Mouse (Mus musculus): ENCODE measurements around the gene Adcy9. TPM values are rescaled to one million over a fixed set of nuclear protein-coding genes. Genes with fewer than 3 reads are reported as not detected.

Adcy9 gene
- polyA plus RNA-seq, 1 experiment from 2014 or later: 4.0 TPM

DNA sequence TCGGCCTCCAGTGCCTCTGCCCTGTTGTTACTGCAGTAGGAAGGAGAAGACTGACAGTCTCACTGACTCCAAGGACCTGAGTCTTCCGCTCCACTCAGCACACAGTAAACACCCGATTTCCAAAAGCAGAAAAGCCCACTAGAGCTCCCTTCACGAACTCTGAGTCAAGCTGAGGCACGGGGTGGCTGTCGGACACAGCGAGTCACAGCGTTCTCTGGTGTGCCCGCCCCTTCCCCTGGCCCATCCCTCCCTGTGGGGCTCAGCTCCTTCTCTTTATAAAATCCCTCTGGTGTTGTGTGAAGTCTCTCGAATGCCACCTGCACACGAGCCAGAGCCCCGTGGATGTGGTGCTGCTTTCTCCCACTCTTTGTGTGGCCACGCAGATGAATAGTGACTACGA lies 7.0 kb downstream of the Adcy9 start:
- H3K9ac ChIP-seq (ENCODE audit: low read depth, low read length): 0 out of 2 replicates have a peak overlapping the region, but pooled peaks have one; percentile 17
- H3K9me3 ChIP-seq (ENCODE audit: control insufficient read depth, low read length): no peaks in the 10 kb centered on the region
- ATAC-seq: no peak
- 44% methylated on average over 14 of the region's 14 CpGs for WGBS
- H3K4me3 ChIP-seq (ENCODE audit: low read length): no peak overlapping the region
- H3K4me2 ChIP-seq (ENCODE audit: low read length): peak overlapping the region; percentile 23
- no peak overlapping the region for H3K27ac ChIP-seq (ENCODE audit: low read depth, low read length)
- H3K27me3 ChIP-seq (replicated peaks; ENCODE audit: control insufficient read depth, insufficient read depth, low read length): no peaks in the 10 kb centered on the region
- H3K4me1 ChIP-seq (ENCODE audit: control insufficient read depth, insufficient read depth, low read depth, low read length): peaks cover 48% of the 10 kb centered on the region
- peaks cover 4% of the 10 kb centered on the region; the same call in 1 of the 2 replicates for H3K36me3 ChIP-seq (ENCODE audit: control insufficient read depth, insufficient read depth, low read length)

DNA sequence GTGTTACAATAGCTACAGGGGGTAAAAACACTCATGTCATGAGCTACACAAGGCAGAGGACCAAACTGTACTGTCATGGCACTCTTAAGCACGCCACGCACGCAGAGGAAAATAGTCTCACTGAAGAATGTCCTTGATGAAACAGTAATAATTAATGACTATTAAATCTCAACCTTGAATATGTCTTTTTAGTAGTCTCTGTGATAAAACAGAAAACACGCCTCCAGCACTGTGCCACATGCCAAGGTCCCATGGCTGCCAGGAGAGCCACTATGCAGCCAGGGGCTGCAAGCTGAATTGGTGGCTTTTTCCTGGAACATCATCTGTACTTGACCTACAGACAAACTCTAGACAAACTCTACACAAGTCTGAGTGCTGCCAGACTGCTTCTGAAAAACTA lies 8.0 kb downstream of the Adcy9 start:
- H3K27me3 ChIP-seq (replicated peaks; ENCODE audit: control insufficient read depth, insufficient read depth, low read length): no peaks in the 10 kb centered on the region
- H3K4me1 ChIP-seq (ENCODE audit: control insufficient read depth, insufficient read depth, low read depth, low read length): peaks cover 38% of the 10 kb centered on the region
- H3K9me3 ChIP-seq (ENCODE audit: control insufficient read depth, low read length): no peaks in the 10 kb centered on the region
- WGBS: 90% methylated on average over 4 of the region's 4 CpGs
- no peak overlapping the region for H3K4me2 ChIP-seq (ENCODE audit: low read length)
- H3K9ac ChIP-seq (ENCODE audit: low read depth, low read length): no peak overlapping the region
- no peak overlapping the region for H3K4me3 ChIP-seq (ENCODE audit: low read length)
- no peak for ATAC-seq
- H3K27ac ChIP-seq (ENCODE audit: low read depth, low read length): no peak overlapping the region
- peaks cover 4% of the 10 kb centered on the region; the same call in 1 of the 2 replicates for H3K36me3 ChIP-seq (ENCODE audit: control insufficient read depth, insufficient read depth, low read length)

DNA sequence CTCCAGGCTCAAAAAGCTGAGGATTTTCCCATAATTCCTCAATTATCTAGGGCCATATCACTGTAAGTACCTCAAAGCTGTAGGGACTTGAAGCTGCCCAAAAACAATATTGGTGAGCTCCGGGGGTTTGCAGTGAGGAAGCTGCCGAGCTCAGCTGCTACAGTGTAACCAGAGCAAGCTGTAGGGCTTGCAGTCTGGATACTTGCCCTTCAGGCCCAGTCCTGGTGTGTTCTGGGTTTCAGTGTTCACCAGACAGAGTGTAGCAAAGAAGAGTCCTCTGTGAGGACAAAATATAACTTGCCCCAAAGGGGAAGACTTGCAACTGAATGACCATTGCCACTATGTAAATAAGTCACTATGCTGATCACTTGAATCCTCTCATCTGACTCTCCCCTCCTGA lies 9.0 kb downstream of the Adcy9 start:
- Histone ChIP-seq H3K4me2 (ENCODE audit: low read length) (no peak overlapping the region), H3K36me3 (ENCODE audit: control insufficient read depth, insufficient read depth, low read length) (peaks cover 4% of the 10 kb centered on the region; the same call in 1 of the 2 replicates), H3K9me3 (ENCODE audit: control insufficient read depth, low read length) (no peaks in the 10 kb centered on the region), H3K9ac (ENCODE audit: low read depth, low read length) (no peak overlapping the region), H3K27ac (ENCODE audit: low read depth, low read length) (no peak overlapping the region), H3K27me3 (replicated peaks; ENCODE audit: control insufficient read depth, insufficient read depth, low read length) (no peaks in the 10 kb centered on the region), H3K4me3 (ENCODE audit: low read length) (no peak overlapping the region), H3K4me1 (ENCODE audit: control insufficient read depth, insufficient read depth, low read depth, low read length) (peaks cover 30% of the 10 kb centered on the region)
- WGBS: 57% methylated on average over 2 of the region's 2 CpGs
- no peak for ATAC-seq

DNA sequence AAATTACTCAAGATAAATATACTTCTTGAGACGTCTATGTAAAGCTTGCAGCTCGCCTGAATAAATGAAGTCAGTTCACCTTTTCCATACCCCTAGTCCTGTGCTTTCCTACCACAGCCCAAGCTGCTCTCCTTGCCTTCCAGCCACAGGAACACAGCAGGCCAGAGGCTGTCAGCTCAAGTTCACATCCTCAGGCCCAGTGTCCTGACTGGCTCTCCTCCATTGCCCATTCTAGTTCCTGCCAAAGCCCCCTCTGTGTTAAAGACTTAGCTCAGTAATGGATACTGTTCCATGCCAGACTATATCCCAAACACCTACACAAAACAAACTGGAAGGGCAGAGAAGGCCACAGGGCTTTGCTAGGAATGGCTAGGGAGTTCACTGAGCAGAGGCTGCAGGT lies 12.8 kb downstream of the Adcy9 start:
- Histone ChIP-seq H3K4me2 (ENCODE audit: low read length) (no peak overlapping the region), H3K4me1 (ENCODE audit: control insufficient read depth, insufficient read depth, low read depth, low read length) (no peaks in the 10 kb centered on the region), H3K27ac (ENCODE audit: low read depth, low read length) (no peak overlapping the region), H3K9me3 (ENCODE audit: control insufficient read depth, low read length) (no peaks in the 10 kb centered on the region), H3K36me3 (ENCODE audit: control insufficient read depth, insufficient read depth, low read length) (peaks cover 4% of the 10 kb centered on the region; the same call in 1 of the 2 replicates), H3K9ac (ENCODE audit: low read depth, low read length) (no peak overlapping the region), H3K4me3 (ENCODE audit: low read length) (no peak overlapping the region), H3K27me3 (replicated peaks; ENCODE audit: control insufficient read depth, insufficient read depth, low read length) (no peaks in the 10 kb centered on the region)
- 80% methylated on average over 2 of the region's 2 CpGs for WGBS
- no peak for ATAC-seq

DNA sequence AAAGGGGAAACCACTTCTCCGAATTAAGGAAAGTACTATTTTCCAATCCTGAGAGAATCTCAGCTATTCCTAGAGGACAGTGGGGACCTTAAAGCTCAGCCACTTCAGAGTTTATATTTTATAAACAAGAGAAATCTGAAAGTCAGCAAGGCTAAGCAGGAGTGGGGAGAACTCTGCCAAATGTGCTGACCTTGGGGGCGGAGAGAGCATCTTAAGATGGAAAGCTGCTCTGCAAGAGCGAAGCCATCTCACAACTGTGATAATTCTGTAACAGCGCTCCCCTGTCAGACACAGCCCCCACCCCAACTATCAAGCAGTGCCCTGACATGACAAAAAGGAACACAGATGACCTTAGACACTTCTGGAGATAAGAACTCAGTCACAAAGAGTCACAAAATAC lies 13.6 kb downstream of the Adcy9 start:
- H3K27ac ChIP-seq (ENCODE audit: low read depth, low read length): no peak overlapping the region
- no peak overlapping the region for H3K4me3 ChIP-seq (ENCODE audit: low read length)
- no peak overlapping the region for H3K9ac ChIP-seq (ENCODE audit: low read depth, low read length)
- H3K4me2 ChIP-seq (ENCODE audit: low read length): no peak overlapping the region
- no peaks in the 10 kb centered on the region for H3K9me3 ChIP-seq (ENCODE audit: control insufficient read depth, low read length)
- no peaks in the 10 kb centered on the region for H3K27me3 ChIP-seq (replicated peaks; ENCODE audit: control insufficient read depth, insufficient read depth, low read length)
- H3K36me3 ChIP-seq (ENCODE audit: control insufficient read depth, insufficient read depth, low read length): no peaks in the 10 kb centered on the region
- no peaks in the 10 kb centered on the region for H3K4me1 ChIP-seq (ENCODE audit: control insufficient read depth, insufficient read depth, low read depth, low read length)
- no peak for ATAC-seq
- WGBS: 73% methylated on average over 4 of the region's 4 CpGs

DNA sequence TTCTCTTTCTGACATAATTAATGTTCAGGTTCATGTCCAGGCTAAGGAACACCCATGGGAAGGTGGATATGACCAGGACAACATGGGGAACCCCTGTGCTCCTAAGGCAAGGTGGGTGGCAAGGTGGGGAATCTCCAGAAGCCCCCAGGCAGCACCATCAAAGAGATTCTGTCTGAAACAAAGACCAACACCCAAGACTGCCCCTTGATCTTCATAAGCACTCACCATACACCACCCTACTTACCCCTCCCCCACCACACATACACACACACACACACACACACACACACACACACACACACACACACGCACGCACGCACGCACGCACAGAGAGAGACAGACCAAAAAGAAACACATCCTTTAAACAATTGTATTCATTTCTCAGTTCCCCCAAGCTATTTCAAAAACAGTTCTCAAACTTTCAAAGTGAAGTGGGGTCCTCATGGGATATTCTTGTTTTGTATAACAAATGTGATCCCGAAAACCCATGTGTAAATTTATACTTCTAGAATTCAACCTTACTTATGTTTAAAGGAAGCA lies 14.2 kb downstream of the Adcy9 start:
- no peak overlapping the region for H3K9ac ChIP-seq (ENCODE audit: low read depth, low read length)
- no peak overlapping the region for H3K27ac ChIP-seq (ENCODE audit: low read depth, low read length)
- no peak overlapping the region for H3K4me2 ChIP-seq (ENCODE audit: low read length)
- no peaks in the 10 kb centered on the region for H3K4me1 ChIP-seq (ENCODE audit: control insufficient read depth, insufficient read depth, low read depth, low read length)
- no peaks in the 10 kb centered on the region for H3K36me3 ChIP-seq (ENCODE audit: control insufficient read depth, insufficient read depth, low read length)
- no peaks in the 10 kb centered on the region for H3K27me3 ChIP-seq (replicated peaks; ENCODE audit: control insufficient read depth, insufficient read depth, low read length)
- H3K4me3 ChIP-seq (ENCODE audit: low read length): no peak overlapping the region
- ATAC-seq: no peak
- H3K9me3 ChIP-seq (ENCODE audit: control insufficient read depth, low read length): no peaks in the 10 kb centered on the region
- WGBS: 99% methylated on average over 6 of the region's 6 CpGs

DNA sequence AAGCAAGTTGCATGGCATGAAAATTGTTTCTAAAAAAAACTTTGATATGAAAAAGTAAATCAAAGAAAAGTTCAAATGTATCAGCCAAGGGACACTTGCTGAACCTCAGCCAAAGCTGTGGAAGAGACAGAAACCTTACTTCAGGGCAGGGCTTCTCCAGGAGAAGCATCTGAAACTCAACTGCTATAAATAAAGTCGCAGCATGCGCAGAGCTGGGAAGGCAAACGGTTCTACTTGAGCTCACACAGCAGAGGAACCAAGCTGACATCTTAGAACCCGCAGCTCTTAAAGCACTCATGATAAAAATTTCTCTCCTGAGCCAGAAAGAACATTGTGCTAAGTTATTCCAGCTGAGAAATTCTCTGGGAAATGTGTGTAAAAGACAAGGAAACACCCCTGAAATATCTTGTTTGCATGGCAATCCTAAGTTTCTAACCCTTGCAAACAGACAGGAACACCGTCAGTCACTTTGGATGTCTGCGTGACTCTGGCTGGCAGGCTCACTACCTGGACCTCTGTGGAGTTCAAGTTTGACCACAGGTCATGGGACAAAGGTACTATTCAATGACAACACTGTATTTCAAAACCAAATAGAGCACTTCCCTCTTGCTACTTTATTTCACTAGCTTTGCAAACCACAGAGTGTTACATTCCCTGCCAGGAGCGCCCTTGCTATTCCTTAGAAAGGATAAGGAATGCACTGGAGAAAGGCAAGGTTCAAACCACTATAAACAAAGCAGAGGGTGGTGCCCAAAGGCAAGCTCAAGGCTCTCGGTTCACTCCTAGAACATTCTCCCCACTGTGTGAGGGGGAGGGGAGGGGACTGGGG lies 15.2 kb downstream of the Adcy9 start:
- Histone ChIP-seq H3K36me3 (ENCODE audit: control insufficient read depth, insufficient read depth, low read length) (no peaks in the 10 kb centered on the region), H3K4me1 (ENCODE audit: control insufficient read depth, insufficient read depth, low read depth, low read length) (no peaks in the 10 kb centered on the region), H3K27ac (ENCODE audit: low read depth, low read length) (no peak overlapping the region), H3K9ac (ENCODE audit: low read depth, low read length) (no peak overlapping the region), H3K27me3 (replicated peaks; ENCODE audit: control insufficient read depth, insufficient read depth, low read length) (no peaks in the 10 kb centered on the region), H3K4me3 (ENCODE audit: low read length) (no peak overlapping the region), H3K4me2 (ENCODE audit: low read length) (no peak overlapping the region), H3K9me3 (ENCODE audit: control insufficient read depth, low read length) (no peaks in the 10 kb centered on the region)
- 65% methylated on average over 8 of the region's 8 CpGs for WGBS
- no peak for ATAC-seq

DNA sequence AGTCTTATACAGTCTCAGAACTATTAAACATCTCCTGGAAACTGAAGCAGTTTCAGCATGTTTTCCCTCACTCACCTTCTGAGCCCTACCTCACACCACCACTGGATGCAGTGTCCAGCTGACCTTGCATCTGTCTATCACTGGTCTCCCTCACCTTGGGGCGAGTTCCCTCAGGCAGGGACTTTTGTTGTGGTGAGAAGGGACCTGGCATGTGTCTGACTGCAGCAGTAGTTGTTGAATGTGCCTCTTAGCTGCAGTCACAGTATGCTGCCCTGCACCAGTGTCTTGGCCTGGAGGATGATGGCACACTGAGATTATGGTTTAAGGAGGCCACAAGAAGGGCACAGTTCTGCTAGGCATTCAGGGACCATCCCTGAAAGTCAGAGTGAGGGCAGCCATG lies 19.2 kb downstream of the Adcy9 start:
- ATAC-seq: no peak
- H3K36me3 ChIP-seq (ENCODE audit: control insufficient read depth, insufficient read depth, low read length): no peaks in the 10 kb centered on the region
- no peak overlapping the region for H3K9ac ChIP-seq (ENCODE audit: low read depth, low read length)
- 69% methylated on average over 1 of the region's 1 CpGs for WGBS
- H3K4me2 ChIP-seq (ENCODE audit: low read length): no peak overlapping the region
- H3K9me3 ChIP-seq (ENCODE audit: control insufficient read depth, low read length): no peaks in the 10 kb centered on the region
- H3K4me1 ChIP-seq (ENCODE audit: control insufficient read depth, insufficient read depth, low read depth, low read length): no peaks in the 10 kb centered on the region
- H3K4me3 ChIP-seq (ENCODE audit: low read length): no peak overlapping the region
- H3K27ac ChIP-seq (ENCODE audit: low read depth, low read length): no peak overlapping the region
- no peaks in the 10 kb centered on the region for H3K27me3 ChIP-seq (replicated peaks; ENCODE audit: control insufficient read depth, insufficient read depth, low read length)

DNA sequence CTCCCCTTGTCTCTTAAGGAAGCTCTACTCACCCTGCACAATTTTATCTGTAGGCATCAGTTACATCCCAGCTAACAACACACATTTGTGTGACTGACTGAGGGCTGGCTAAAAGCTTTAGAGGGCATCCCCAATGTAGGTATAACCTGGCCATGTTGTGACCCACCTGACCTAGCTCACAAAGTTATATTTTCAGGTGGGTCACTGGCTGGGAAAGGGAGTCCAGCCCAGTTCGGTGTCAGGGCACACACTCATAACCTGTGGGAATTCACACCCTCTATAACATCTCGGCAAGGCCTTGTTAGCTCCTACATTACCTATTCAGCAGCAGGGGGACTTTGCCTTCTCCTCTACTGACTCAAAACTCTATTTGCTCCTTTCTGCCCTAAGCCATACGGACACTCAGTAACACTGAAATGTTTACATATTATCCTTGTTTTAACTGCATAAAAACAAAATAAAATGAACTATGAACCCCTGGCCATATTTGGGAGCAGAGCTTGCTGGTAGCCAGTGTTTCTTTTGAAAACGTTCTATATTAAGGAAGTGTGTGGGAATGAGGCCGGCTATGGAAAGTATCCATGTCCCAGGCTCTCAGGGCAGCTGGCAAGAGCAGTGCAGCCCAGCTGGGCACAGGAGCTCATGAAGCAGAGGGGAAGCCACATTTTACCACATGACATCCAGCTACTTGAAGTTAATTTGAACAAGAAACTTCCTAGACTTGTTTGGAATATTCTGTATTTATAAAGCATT lies 20.7 kb downstream of the Adcy9 start:
- H3K36me3 ChIP-seq (ENCODE audit: control insufficient read depth, insufficient read depth, low read length): no peaks in the 10 kb centered on the region
- no peak overlapping the region for H3K9ac ChIP-seq (ENCODE audit: low read depth, low read length)
- H3K27me3 ChIP-seq (replicated peaks; ENCODE audit: control insufficient read depth, insufficient read depth, low read length): no peaks in the 10 kb centered on the region
- no peak overlapping the region for H3K4me2 ChIP-seq (ENCODE audit: low read length)
- H3K27ac ChIP-seq (ENCODE audit: low read depth, low read length): no peak overlapping the region
- no peak for ATAC-seq
- H3K4me3 ChIP-seq (ENCODE audit: low read length): no peak overlapping the region
- WGBS: 82% methylated on average over 5 of the region's 5 CpGs
- H3K4me1 ChIP-seq (ENCODE audit: control insufficient read depth, insufficient read depth, low read depth, low read length): no peaks in the 10 kb centered on the region
- no peaks in the 10 kb centered on the region for H3K9me3 ChIP-seq (ENCODE audit: control insufficient read depth, low read length)
